ENCODE assay signal across 12 mouse cellular contexts in the genomic region with DNA sequence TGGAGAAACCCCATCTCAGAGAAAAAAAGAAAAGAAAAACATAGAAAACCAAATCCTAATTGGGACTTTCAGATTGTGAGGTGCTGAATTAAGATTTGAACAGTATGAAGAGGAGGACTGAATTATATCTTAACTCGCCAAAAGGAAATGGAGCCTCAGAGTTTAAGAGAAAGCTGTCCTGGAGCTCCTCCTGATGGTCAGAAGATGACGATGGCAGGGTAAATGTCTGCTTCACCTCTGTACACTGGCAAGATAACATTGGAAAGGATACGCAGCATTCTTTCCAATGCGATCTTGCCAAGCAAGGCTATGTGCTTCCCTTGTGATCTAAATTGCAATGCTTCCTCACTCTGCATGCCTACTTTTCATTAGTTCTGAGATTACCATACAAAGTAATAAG. TPM values are rescaled to one million over a fixed set of nuclear protein-coding genes. Genes with fewer than 3 reads are reported as not detected.
DNase-seq lines count a peak whose midpoint lies in the region; ATAC-seq lines count a peak whose summit lies in the region.
"Had no signal": no experiment of that assay in that cellular context is flagged by ENCODE, and none has a peak within 500 bp of the region (broad histone marks: within the 10 kb centered on the region; RNA-seq: fewer than 3 reads in every experiment).

No protein-coding gene starts in this region.

- no peaks in the 10 kb centered on the region for H3K4me1 ChIP-seq in midbrain, embryonic 14.5 days (ENCODE audit: control insufficient read depth, insufficient read depth, low read length)
- no peaks in the 10 kb centered on the region for H3K4me1 ChIP-seq in midbrain, embryonic 13.5 days (replicated peaks)
- H3K4me1 ChIP-seq: neural tube, embryonic 13.5 days had no signal

- no peak overlapping the region for H3K4me3 ChIP-seq in midbrain, embryonic 14.5 days (replicated peaks; ENCODE audit: low read depth, low read length)
- no peak overlapping the region for H3K4me3 ChIP-seq in midbrain, embryonic 13.5 days (replicated peaks)
- H3K4me3 ChIP-seq: neural tube, embryonic 13.5 days had no signal

- H3K27ac ChIP-seq in midbrain, embryonic 14.5 days (replicated peaks; ENCODE audit: low read depth, low read length) = no peak overlapping the region
- H3K27ac ChIP-seq in midbrain, embryonic 13.5 days = no peak overlapping the region
- H3K27ac ChIP-seq: neural tube, embryonic 13.5 days had no signal

- H3K9ac ChIP-seq in midbrain, embryonic 14.5 days (replicated peaks; ENCODE audit: low read length) = no peak overlapping the region
- H3K9ac ChIP-seq in midbrain, embryonic 13.5 days (replicated peaks) = no peak overlapping the region
- H3K9ac ChIP-seq: neural tube, embryonic 13.5 days had no signal

- H3K27me3 ChIP-seq in midbrain, embryonic 14.5 days (ENCODE audit: control insufficient read depth, insufficient read depth, low read length) = no peaks in the 10 kb centered on the region
- no peaks in the 10 kb centered on the region for H3K27me3 ChIP-seq in midbrain, embryonic 13.5 days
- H3K27me3 ChIP-seq: neural tube, embryonic 13.5 days had no signal

- no peak overlapping the region for H3K4me2 ChIP-seq in midbrain, embryonic 14.5 days (ENCODE audit: low read length)
- H3K4me2 ChIP-seq in midbrain, embryonic 13.5 days (replicated peaks) = no peak overlapping the region
- H3K4me2 ChIP-seq: neural tube, embryonic 13.5 days had no signal

- no peaks in the 10 kb centered on the region for H3K36me3 ChIP-seq in midbrain, embryonic 14.5 days (ENCODE audit: control insufficient read depth, insufficient read depth, low read length)
- no peaks in the 10 kb centered on the region for H3K36me3 ChIP-seq in midbrain, embryonic 13.5 days
- H3K36me3 ChIP-seq: neural tube, embryonic 13.5 days had no signal

- H3K9me3 ChIP-seq in midbrain, embryonic 14.5 days (ENCODE audit: control insufficient read depth, low read length) = 0 out of 2 replicates have a peak, but pooled peaks cover 4% of the 10 kb centered on the region
- peaks cover 5% of the 10 kb centered on the region; the same call in 1 of the 2 replicates for H3K9me3 ChIP-seq in midbrain, embryonic 13.5 days

- DNase-seq in adrenal gland, adult (ENCODE audit: inconsistent age in 2 of 2, low spot score in 1 of 2) = peak; percentile 20 to 58
- DNase-seq in adrenal gland, adult 8-10 months = no peak
- DNase-seq in midbrain, embryonic 14.5 days = peak; percentile 1
- DNase-seq in heart, postnatal 4 days = peak; percentile 21
- peak; percentile 6 for DNase-seq in retina, postnatal 1 day
- no peak for DNase-seq in cerebellum, adult 11-12 months
- DNase-seq in layer of hippocampus, adult 8-10 months (ENCODE audit: low spot score in 2 of 2) = no peak

- WGBS in midbrain, embryonic 14.5 days = 86% methylated on average over 4 of the region's 4 CpGs
- WGBS in midbrain, embryonic 13.5 days = 91% methylated on average over 4 of the region's 4 CpGs

- no peak for ATAC-seq in midbrain, embryonic 14.5 days (ENCODE audit: low FRiP score, low TSS enrichment)
- ATAC-seq in midbrain, embryonic 13.5 days = no peak

RNA-seq across cellular contexts. Expression of a gene that starts 8.3 kb away (rescaled TPM):
- not detected for total RNA-seq in adrenal gland, adult 8-10 months (2022)
- polyA plus RNA-seq in midbrain, embryonic 14.5 days (2014; fragmentation: Nextera tagmentation; extraction: Ambion mirVana) = not detected in 2 replicates
- polyA plus RNA-seq in midbrain, embryonic 13.5 days (2015; fragmentation: Nextera tagmentation; extraction: Ambion mirVana) = not detected in 2 replicates
- total RNA-seq in heart, postnatal 4 days (2021) = not detected
- total RNA-seq in layer of hippocampus, adult 8-10 months (2022) = not detected
- total RNA-seq: left cerebral cortex, postnatal 25 days had no signal
- polyA plus RNA-seq: embryonic facial prominence, embryonic 11.5 days; heart, embryonic 14.5 days; neural tube, embryonic 13.5 days had no signal

RNA-seq across cellular contexts. Expression of a gene that starts 37.4 kb away (rescaled TPM):
- 10 to 100 TPM; 22.2 to 38.1 (median 27.8) TPM for total RNA-seq in adrenal gland, adult 8-10 months (2022)
- 36.8 and 53.6 TPM in 2 replicates for polyA plus RNA-seq in midbrain, embryonic 14.5 days (2014; fragmentation: Nextera tagmentation; extraction: Ambion mirVana)
- polyA plus RNA-seq in midbrain, embryonic 13.5 days (2015; fragmentation: Nextera tagmentation; extraction: Ambion mirVana) = 45.7 and 49.9 TPM in 2 replicates
- 10 to 100 TPM; 18.3 to 19.2 TPM for total RNA-seq in heart, postnatal 4 days (2021)
- total RNA-seq in layer of hippocampus, adult 8-10 months (2022) = 10 to 100 TPM; 33.8 to 45.9 (median 41.6) TPM

RNA-seq across cellular contexts. Expression of a gene that starts 39.8 kb away (rescaled TPM):
- 10 to 100 TPM; 64.5 to 87.3 (median 75.1) TPM for total RNA-seq in adrenal gland, adult 8-10 months (2022)
- polyA plus RNA-seq in midbrain, embryonic 14.5 days (2014; fragmentation: Nextera tagmentation; extraction: Ambion mirVana) = 8.1 and 16.0 TPM in 2 replicates
- 22.5 and 26.1 TPM in 2 replicates for polyA plus RNA-seq in midbrain, embryonic 13.5 days (2015; fragmentation: Nextera tagmentation; extraction: Ambion mirVana)
- total RNA-seq in heart, postnatal 4 days (2021) = 10 to 100 TPM; 55.9 to 57.4 TPM
- total RNA-seq in layer of hippocampus, adult 8-10 months (2022) = 10 to 100 TPM; 35.5 to 53.5 (median 44.7) TPM

Comparison
In these comparisons a context has a peak if more than half of its experiments do, and no peak if none do; other contexts are left out.
1. DNase-seq: peak in adrenal gland, adult (2 of 2), midbrain, embryonic 14.5 days (single experiment), heart, postnatal 4 days (single experiment) and retina, postnatal 1 day (single experiment); none in adrenal gland, adult 8-10 months (single experiment), cerebellum, adult 11-12 months (single experiment) and layer of hippocampus, adult 8-10 months (0 of 2).